In genomic region chr9:48176764-48177163, GRCm38 (mm10) we compare ENCODE assay signal across 9 mouse cellular contexts. TPM values are rescaled to one million over a fixed set of nuclear protein-coding genes. Genes with fewer than 3 reads are reported as not detected.
DNase-seq lines count a peak whose midpoint lies in the region; ATAC-seq and TF ChIP-seq lines count a peak whose summit lies in the region.
"Had no signal": no experiment of that assay in that cellular context is flagged by ENCODE, and none has a peak within 500 bp of the region (broad histone marks: within the 10 kb centered on the region; RNA-seq: fewer than 3 reads in every experiment).

No protein-coding gene starts in this region.

- H3K36me3 ChIP-seq in hindbrain, embryonic 11.5 days (ENCODE audit: control insufficient read depth, insufficient read depth, low read length) = no peaks in the 10 kb centered on the region
- H3K36me3 ChIP-seq in hindbrain, embryonic 16.5 days (ENCODE audit: control insufficient read depth, insufficient read depth, low read length) = no peaks in the 10 kb centered on the region
- no peaks in the 10 kb centered on the region for H3K36me3 ChIP-seq in thymus, adult 2 months (ENCODE audit: control insufficient read depth, insufficient read depth, low read length)
- no peaks in the 10 kb centered on the region for H3K36me3 ChIP-seq in stomach, postnatal 0 days (ENCODE audit: control insufficient read depth, insufficient read depth, low read length)
- H3K36me3 ChIP-seq: intestine, embryonic 15.5 days had no signal

- no peak for TF ChIP-seq CTCF in thymus, adult 2 months (IDR thresholded peaks at IDR 0.05; ENCODE audit: borderline replicate concordance, control insufficient read depth, extremely low read depth, insufficient read depth, low read length, poor library complexity)
- TF ChIP-seq CTCF in stomach, postnatal 0 days (IDR thresholded peaks at IDR 0.05; ENCODE audit: low read depth) = peak; percentile 62

- 57% methylated on average over 1 of the region's 1 CpGs for WGBS in hindbrain, embryonic 11.5 days
- WGBS in hindbrain, embryonic 16.5 days = 61% methylated on average over 1 of the region's 1 CpGs
- 61% methylated on average over 1 of the region's 1 CpGs for WGBS in thymus, adult 2 months
- WGBS in stomach, postnatal 0 days = 60% methylated on average over 1 of the region's 1 CpGs

- TF ChIP-seq EP300 in stomach, postnatal 0 days (optimal IDR thresholded peaks at IDR 0.05) = no peak

- no peak overlapping the region for H3K4me2 ChIP-seq in hindbrain, embryonic 11.5 days (replicated peaks; ENCODE audit: low read depth, low read length)
- no peak overlapping the region for H3K4me2 ChIP-seq in hindbrain, embryonic 16.5 days (ENCODE audit: low read length)
- H3K4me2 ChIP-seq in stomach, postnatal 0 days (replicated peaks; ENCODE audit: low read depth) = no peak overlapping the region
- H3K4me2 ChIP-seq: intestine, embryonic 15.5 days had no signal

- no peaks in the 10 kb centered on the region for H3K27me3 ChIP-seq in hindbrain, embryonic 11.5 days (ENCODE audit: control insufficient read depth, insufficient read depth, low read length)
- no peaks in the 10 kb centered on the region for H3K27me3 ChIP-seq in hindbrain, embryonic 16.5 days (replicated peaks; ENCODE audit: control insufficient read depth, insufficient read depth, low read length)
- no peaks in the 10 kb centered on the region for H3K27me3 ChIP-seq in thymus, adult 2 months (ENCODE audit: control insufficient read depth, insufficient read depth, low read length)
- H3K27me3 ChIP-seq in stomach, postnatal 0 days (ENCODE audit: control insufficient read depth, insufficient read depth, low read length) = no peaks in the 10 kb centered on the region
- H3K27me3 ChIP-seq: intestine, embryonic 15.5 days had no signal

- DNase-seq in hindbrain, embryonic 11.5 days (ENCODE audit: low spot score) = peak; percentile 16
- DNase-seq in thymus, adult 2 months = peak; percentile 5
- DNase-seq in thymus, adult 18-20 months = no peak
- peak; percentile 9 for DNase-seq in c-Kit-negative CD71-positive TER-119-positive erythroid progenitor cells, embryonic 14.5 days (ENCODE audit: low read depth, low spot score)
- DNase-seq in stomach, postnatal 0 days (ENCODE audit: low spot score) = no peak
- no peak for DNase-seq in layer of hippocampus, adult 11-12 months (ENCODE audit: low spot score)
- no peak for DNase-seq in heart, postnatal 10 days

- H3K4me1 ChIP-seq in hindbrain, embryonic 11.5 days (replicated peaks; ENCODE audit: control insufficient read depth, insufficient read depth, low read length) = no peaks in the 10 kb centered on the region
- H3K4me1 ChIP-seq in hindbrain, embryonic 16.5 days (ENCODE audit: control insufficient read depth, insufficient read depth, low read depth, low read length) = no peaks in the 10 kb centered on the region
- no peaks in the 10 kb centered on the region for H3K4me1 ChIP-seq in thymus, adult 2 months (replicated peaks; ENCODE audit: control insufficient read depth, insufficient read depth, low read length)
- H3K4me1 ChIP-seq in stomach, postnatal 0 days (replicated peaks; ENCODE audit: control insufficient read depth, insufficient read depth) = no peaks in the 10 kb centered on the region
- H3K4me1 ChIP-seq: intestine, embryonic 15.5 days had no signal

- no peak overlapping the region for H3K9ac ChIP-seq in hindbrain, embryonic 11.5 days (ENCODE audit: low read depth, low read length)
- no peak overlapping the region for H3K9ac ChIP-seq in hindbrain, embryonic 16.5 days (ENCODE audit: low read depth, low read length)
- no peak overlapping the region for H3K9ac ChIP-seq in stomach, postnatal 0 days (ENCODE audit: low read length)
- H3K9ac ChIP-seq: intestine, embryonic 15.5 days had no signal

- no peak overlapping the region for H3K4me3 ChIP-seq in hindbrain, embryonic 11.5 days (ENCODE audit: low read depth, low read length)
- no peak overlapping the region for H3K4me3 ChIP-seq in hindbrain, embryonic 16.5 days (ENCODE audit: low read length)
- no peak overlapping the region for H3K4me3 ChIP-seq in thymus, adult 2 months (ENCODE audit: control insufficient read depth, insufficient read depth, low read length)
- H3K4me3 ChIP-seq in stomach, postnatal 0 days (ENCODE audit: low read depth, low read length) = no peak overlapping the region
- H3K4me3 ChIP-seq: intestine, embryonic 15.5 days had no signal

- H3K27ac ChIP-seq in hindbrain, embryonic 11.5 days (ENCODE audit: low read depth, low read length) = no peak overlapping the region
- H3K27ac ChIP-seq in hindbrain, embryonic 16.5 days (ENCODE audit: low read depth, low read length) = no peak overlapping the region
- no peak overlapping the region for H3K27ac ChIP-seq in thymus, adult 2 months (ENCODE audit: control insufficient read depth, insufficient read depth, low read length)
- no peak overlapping the region for H3K27ac ChIP-seq in stomach, postnatal 0 days (replicated peaks)
- H3K27ac ChIP-seq: intestine, embryonic 15.5 days had no signal

- no peaks in the 10 kb centered on the region for H3K9me3 ChIP-seq in hindbrain, embryonic 11.5 days (ENCODE audit: control insufficient read depth, low read length)
- no peaks in the 10 kb centered on the region for H3K9me3 ChIP-seq in hindbrain, embryonic 16.5 days (ENCODE audit: control insufficient read depth, low read length)
- H3K9me3 ChIP-seq in stomach, postnatal 0 days (ENCODE audit: control insufficient read depth, low read length) = no peaks in the 10 kb centered on the region
- H3K9me3 ChIP-seq: intestine, embryonic 15.5 days had no signal

- no peak for TF ChIP-seq POLR2A in thymus, adult 2 months (IDR thresholded peaks at IDR 0.05; ENCODE audit: control insufficient read depth, extremely low read depth, insufficient read depth, low read length, poor library complexity)

- intact Hi-C loops in heart, postnatal 10 days (cut with DNase I) = loop anchor here (2.0 kb wide), 1 partner anchor 82 kb away; no protein-coding TSS in a partner anchor

- no peak for ATAC-seq in hindbrain, embryonic 11.5 days (ENCODE audit: low FRiP score)
- no peak for ATAC-seq in hindbrain, embryonic 16.5 days
- no peak for ATAC-seq in stomach, postnatal 0 days (ENCODE audit: low FRiP score, low TSS enrichment)
- ATAC-seq: intestine, embryonic 15.5 days had no signal

RNA-seq across cellular contexts. Expression of gene Nxpe4, which starts 14.9 kb away (rescaled TPM):
- 7.5 and 8.2 TPM in 2 replicates for polyA plus RNA-seq in hindbrain, embryonic 11.5 days (2014; fragmentation: Nextera tagmentation; extraction: Ambion mirVana)
- polyA plus RNA-seq in hindbrain, embryonic 16.5 days (2015; fragmentation: Nextera tagmentation; extraction: Ambion mirVana) = 9.3 and 10.1 TPM in 2 replicates
- 0.54 TPM in 2 replicates for polyA plus RNA-seq in thymus, adult 2 months (2012; rRNA removed)
- polyA plus RNA-seq in stomach, postnatal 0 days (2015; fragmentation: Nextera tagmentation; extraction: Ambion mirVana) = 3.5 and 3.6 TPM in 2 replicates
- total RNA-seq in heart, postnatal 10 days (2021) = 10 to 100 TPM; 16.4 to 17.8 TPM

Comparison
In these comparisons a context has a peak if more than half of its experiments do, and no peak if none do; other contexts are left out.
1. DNase-seq: peak in hindbrain, embryonic 11.5 days (single experiment), thymus, adult 2 months (single experiment) and c-Kit-negative CD71-positive TER-119-positive erythroid progenitor cells, embryonic 14.5 days (single experiment); none in thymus, adult 18-20 months (0 of 2), stomach, postnatal 0 days (single experiment), layer of hippocampus, adult 11-12 months (single experiment) and heart, postnatal 10 days (0 of 2).